Mouse (Mus musculus) spleen, adult 2 months (tissue): ENCODE results near the gene Arf6.

ENCODE experiments used
- CTCF ChIP-seq: fragments of 200-500 bp; IDR thresholded peaks from 2 replicates; pipeline ENCODE4 v1.5.1; 2011; ENCODE audit warnings: mild to moderate bottlenecking, inconsistent platforms; ENCODE audit not compliant: insufficient read depth, insufficient read length, insufficient replicate concordance; ENCODE audit errors: extremely low read depth
- POLR2A ChIP-seq: fragments of 200-500 bp; IDR thresholded peaks from 2 replicates; pipeline ENCODE4 v1.6.1; 2011; ENCODE audit warnings: low read depth, low read length, inconsistent platforms

DNA sequence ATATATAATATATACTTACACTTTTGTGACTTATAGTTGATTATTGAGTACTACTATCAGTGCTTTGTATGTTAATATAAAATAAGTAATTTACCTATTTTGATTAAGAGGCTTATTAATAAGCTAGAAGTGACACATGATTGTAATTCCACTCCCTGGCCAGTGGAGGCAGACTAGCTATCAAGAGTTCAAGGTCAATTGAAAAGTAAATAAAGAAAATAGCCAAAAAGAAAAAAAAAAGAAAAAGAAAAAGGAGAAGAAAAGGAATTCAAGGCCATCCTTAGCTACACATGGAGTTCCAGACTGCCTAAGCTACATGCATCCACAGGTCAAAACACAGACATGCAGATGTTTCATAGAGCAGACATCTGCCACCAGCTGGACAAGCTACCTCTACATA lies 5.5 kb upstream of the Arf6 start:
- TF ChIP-seq POLR2A (no peak), CTCF (no peak)
